Mouse (Mus musculus) midbrain, embryonic 14.5 days (tissue): ENCODE results near the gene Plekha6. TPM values are rescaled to one million over a fixed set of nuclear protein-coding genes. Genes with fewer than 3 reads are reported as not detected.

ENCODE experiments used
- ATAC-seq: fragments of 200-750 bp; cut with Nextera tagmentation; 2 replicates; pipeline ENCODE4 v1.8.0; 2017; ENCODE audit warnings: moderate number of reproducible peaks, moderate library complexity; ENCODE audit not compliant: low FRiP score, low TSS enrichment
- DNase-seq: peaks from one replicate; pipeline ENCODE4 v3.0.0-alpha.2; 2015
- H3K27ac ChIP-seq: fragments of 300-500 bp; sonication (generic); replicated peaks from 2 replicates; pipeline ENCODE4 v1.5.1; 2014; ENCODE audit warnings: mild to moderate bottlenecking, low read depth, low read length, moderate library complexity
- H3K27me3 ChIP-seq: fragments of 300-500 bp; sonication (generic); 2 replicates; pipeline ENCODE4 v1.6.1; 2014; ENCODE audit warnings: low read length, control low read depth, mixed read lengths; ENCODE audit not compliant: control insufficient read depth, insufficient read depth
- H3K36me3 ChIP-seq: fragments of 300-500 bp; sonication (generic); 2 replicates; pipeline ENCODE4 v1.6.1; 2014; ENCODE audit warnings: low read length, control low read depth; ENCODE audit not compliant: control insufficient read depth, insufficient read depth
- H3K4me1 ChIP-seq: fragments of 300-500 bp; sonication (generic); 2 replicates; pipeline ENCODE4 v1.6.1; 2014; ENCODE audit warnings: mild to moderate bottlenecking, antibody characterized with exemption, low read length, control low read depth; ENCODE audit not compliant: control insufficient read depth, insufficient read depth
- H3K4me2 ChIP-seq: fragments of 300-500 bp; sonication (generic); 2 replicates; pipeline ENCODE4 v1.6.1; 2014; ENCODE audit warnings: mild to moderate bottlenecking, low read length, moderate library complexity
- H3K4me3 ChIP-seq: fragments of 300-500 bp; sonication (generic); replicated peaks from 2 replicates; pipeline ENCODE4 v1.5.1; 2014; ENCODE audit warnings: low read depth, low read length
- H3K9ac ChIP-seq: fragments of 300-500 bp; sonication (generic); replicated peaks from 2 replicates; pipeline ENCODE4 v1.6.1; 2014; ENCODE audit warnings: mild to moderate bottlenecking, low read length, moderate library complexity
- H3K9me3 ChIP-seq: fragments of 300-500 bp; sonication (generic); 2 replicates; pipeline ENCODE4 v1.6.1; 2016; ENCODE audit warnings: low read length, control low read depth, mixed read lengths; ENCODE audit not compliant: control insufficient read depth
- WGBS: fragments of 180-500 bp; shearing (Covaris S2); extraction: QIAGEN DNeasy Blood & Tissue Kit; methylation state at CpG from one replicate; pipeline ENCODE4 v1.1.7; 2014; 5-methylcytosine and 5-hydroxymethylcytosine counted together
- polyA plus RNA-seq: library from polyadenylated mRNA; unstranded; fragments of >200 nt; fragmentation: Nextera tagmentation; extraction: Ambion mirVana; gene quantifications from 2 replicates; pipeline ENCODE4 v1.2.1, GENCODE M21; 2014

Plekha6 gene
- polyA plus RNA-seq, 1 experiment from 2014 or later = 25.4 TPM

- ATAC-seq = no peak
- Histone ChIP-seq H3K36me3 (peaks cover 74% of the 10 kb centered on the region), H3K27ac (0 out of 2 replicates have a peak overlapping the region, but pooled peaks have one; percentile 5), H3K9ac (no peak overlapping the region), H3K4me1 (no peaks in the 10 kb centered on the region), H3K27me3 (no peaks in the 10 kb centered on the region), H3K4me2 (no peak overlapping the region), H3K4me3 (no peak overlapping the region), H3K9me3 (no peaks in the 10 kb centered on the region)
- no peak for DNase-seq
- 47% methylated on average over 14 of the region's 14 CpGs for WGBS
Measured at GRCm38 (mm10) chr1:133298816-133299215, 134.8 kb downstream of the Plekha6 start.

- no peak overlapping the region for H3K4me2 ChIP-seq
- H3K27ac ChIP-seq = 0 out of 2 replicates have a peak overlapping the region, but pooled peaks have one; percentile 32
- ATAC-seq (no peak), DNase-seq (peak; percentile 60)
- 31% methylated on average over 3 of the region's 3 CpGs for WGBS
- H3K9ac ChIP-seq = no peak overlapping the region
- peaks cover 42% of the 10 kb centered on the region for H3K36me3 ChIP-seq
- H3K4me1 ChIP-seq = peaks cover 7% of the 10 kb centered on the region; the same call in 1 of the 2 replicates
- no peak overlapping the region for H3K4me3 ChIP-seq
- H3K27me3 ChIP-seq = no peaks in the 10 kb centered on the region
- no peaks in the 10 kb centered on the region for H3K9me3 ChIP-seq
Measured at GRCm38 (mm10) chr1:133302540-133302939, 138.5 kb downstream of the Plekha6 start.

GRCm38 (mm10) chr1:133306842-133307241, 142.8 kb downstream of the Plekha6 start:
- peak; percentile 82 for DNase-seq
- peaks cover 8% of the 10 kb centered on the region; the same call in 1 of the 2 replicates for H3K36me3 ChIP-seq
- peaks cover 8% of the 10 kb centered on the region; the same call in 1 of the 2 replicates for H3K4me1 ChIP-seq
- peak; percentile 24; the same call in 1 of the 2 replicates for ATAC-seq
- H3K4me2 ChIP-seq = no peak overlapping the region
- no peak overlapping the region for H3K4me3 ChIP-seq
- no peak overlapping the region for H3K9ac ChIP-seq
- no peaks in the 10 kb centered on the region for H3K9me3 ChIP-seq
- no peaks in the 10 kb centered on the region for H3K27me3 ChIP-seq
- WGBS = 1% methylated on average over 4 of the region's 4 CpGs
- H3K27ac ChIP-seq = no peak overlapping the region

GRCm38 (mm10) chr1:133307318-133307717, 143.3 kb downstream of the Plekha6 start:
- peaks cover 8% of the 10 kb centered on the region; the same call in 1 of the 2 replicates for H3K4me1 ChIP-seq
- H3K9ac ChIP-seq = no peak overlapping the region
- peak; percentile 89 for DNase-seq
- H3K27me3 ChIP-seq = no peaks in the 10 kb centered on the region
- no peak overlapping the region for H3K4me3 ChIP-seq
- peaks cover 4% of the 10 kb centered on the region; the same call in 1 of the 2 replicates for H3K36me3 ChIP-seq
- H3K27ac ChIP-seq = no peak overlapping the region
- ATAC-seq = no peak
- H3K4me2 ChIP-seq = no peak overlapping the region
- H3K9me3 ChIP-seq = no peaks in the 10 kb centered on the region
- 12% methylated on average over 6 of the region's 6 CpGs for WGBS

GRCm38 (mm10) chr1:133309652-133310267, 145.8 kb downstream of the Plekha6 start, which contains the start of gene Golt1a:
TSS of gene Golt1a (plus strand) at chr1:133309800.
- H3K4me3 ChIP-seq = no peak within 1 kb of the TSS
- DNase-seq = no peak
- H3K9me3 ChIP-seq = no peaks in the 10 kb centered on the region
- ATAC-seq = no peak
- peaks cover 13% of the 10 kb centered on the region; the same call in 1 of the 2 replicates for H3K4me1 ChIP-seq
- no peak within 1 kb of the TSS for H3K9ac ChIP-seq
- H3K27ac ChIP-seq = no peak within 1 kb of the TSS
- WGBS = 76% methylated on average over 14 of the region's 14 CpGs
- H3K36me3 ChIP-seq = no peaks in the 10 kb centered on the region
- H3K27me3 ChIP-seq = no peaks in the 10 kb centered on the region
- H3K4me2 ChIP-seq = no peak within 1 kb of the TSS

- DNase-seq = peak; percentile 20
- no peak for ATAC-seq
- H3K27ac ChIP-seq = 0 out of 2 replicates have a peak overlapping the region, but pooled peaks have one; percentile 41
Measured at GRCm38 (mm10) chr1:133311240-133311639, 147.2 kb downstream of the Plekha6 start.

GRCm38 (mm10) chr1:133311946-133312345, 147.9 kb downstream of the Plekha6 start:
- Histone ChIP-seq H3K27ac (peak overlapping the region; percentile 41; the same call in 1 of the 2 replicates), H3K9me3 (no peaks in the 10 kb centered on the region), H3K4me1 (peaks cover 12% of the 10 kb centered on the region; the same call in 1 of the 2 replicates), H3K27me3 (no peaks in the 10 kb centered on the region), H3K4me2 (no peak overlapping the region), H3K9ac (no peak overlapping the region), H3K36me3 (no peaks in the 10 kb centered on the region), H3K4me3 (no peak overlapping the region)
- ATAC-seq = no peak
- WGBS = 17% methylated on average over 10 of the region's 10 CpGs
- peak; percentile 62 for DNase-seq

More at GRCm38 (mm10) chr1:133311240-133311639, 147.2 kb downstream of the Plekha6 start:
- Histone ChIP-seq H3K4me3 (no peak overlapping the region), H3K4me2 (no peak overlapping the region), H3K4me1 (peaks cover 13% of the 10 kb centered on the region; the same call in 1 of the 2 replicates), H3K9me3 (no peaks in the 10 kb centered on the region), H3K9ac (no peak overlapping the region), H3K36me3 (no peaks in the 10 kb centered on the region), H3K27me3 (no peaks in the 10 kb centered on the region)
- 53% methylated on average over 4 of the region's 4 CpGs for WGBS

GRCm38 (mm10) chr1:133314364-133314763, 150.4 kb downstream of the Plekha6 start:
- no peak overlapping the region for H3K4me3 ChIP-seq
- no peaks in the 10 kb centered on the region for H3K36me3 ChIP-seq
- H3K27me3 ChIP-seq = no peaks in the 10 kb centered on the region
- ATAC-seq (no peak), DNase-seq (peak; percentile 79)
- no peak overlapping the region for H3K27ac ChIP-seq
- no peak overlapping the region for H3K4me2 ChIP-seq
- no peak overlapping the region for H3K9ac ChIP-seq
- no peaks in the 10 kb centered on the region for H3K9me3 ChIP-seq
- H3K4me1 ChIP-seq = peaks cover 6% of the 10 kb centered on the region; the same call in 1 of the 2 replicates
- WGBS = 22% methylated on average over 8 of the region's 8 CpGs

- H3K27me3 ChIP-seq = no peaks in the 10 kb centered on the region
- no peak for DNase-seq
- WGBS = 80% methylated on average over 6 of the region's 6 CpGs
- no peak for ATAC-seq
- peaks cover 6% of the 10 kb centered on the region; the same call in 1 of the 2 replicates for H3K4me1 ChIP-seq
- H3K4me2 ChIP-seq = no peak overlapping the region
- no peaks in the 10 kb centered on the region for H3K36me3 ChIP-seq
- H3K27ac ChIP-seq = no peak overlapping the region
- H3K9me3 ChIP-seq = no peaks in the 10 kb centered on the region
- no peak overlapping the region for H3K9ac ChIP-seq
- H3K4me3 ChIP-seq = no peak overlapping the region
Measured at GRCm38 (mm10) chr1:133315775-133316174, 151.8 kb downstream of the Plekha6 start.
